Mouse (Mus musculus) frontal cortex, postnatal 25 days (tissue): ENCODE measurements around the gene H2-Oa.

Source experiments
- DNase-seq, 2 experiments: peaks; one replicate each; pipeline ENCODE4 v3.0.0; 2022; ENCODE audit warnings: low spot score in 2 of 2

The H2-Oa gene

DNA sequence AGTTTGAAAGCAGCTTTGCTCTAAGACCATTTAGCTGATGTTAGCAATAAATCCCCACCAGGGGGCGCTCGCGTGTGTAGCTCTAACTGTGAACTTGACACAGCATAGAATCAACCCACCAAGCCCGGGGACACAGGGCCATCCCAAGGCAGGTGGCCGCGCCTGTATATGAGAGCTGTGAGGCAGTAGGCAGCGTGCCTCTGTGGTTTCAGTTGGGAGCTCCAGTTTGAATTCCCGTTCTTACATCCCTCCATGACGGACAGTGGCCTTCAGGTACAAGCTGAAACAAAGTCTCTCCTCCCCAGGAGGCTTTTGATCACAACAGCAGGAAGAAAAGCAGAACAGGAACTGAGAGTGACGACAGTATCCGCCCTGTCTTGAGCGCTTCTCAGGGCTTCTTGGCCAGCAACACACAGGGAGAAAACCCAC lies 9.5 kb downstream of the H2-Oa start:
- DNase-seq, result peak; percentile 91 to 96

GRCm38 (mm10) chr17:34102831-34103230 lies 10.7 kb downstream of the H2-Oa start:
- DNase-seq, result no peak

- no peak for DNase-seq
These were observed 12.7 kb downstream of the H2-Oa start for GRCm38 (mm10) chr17:34104804-34105203.

DNA sequence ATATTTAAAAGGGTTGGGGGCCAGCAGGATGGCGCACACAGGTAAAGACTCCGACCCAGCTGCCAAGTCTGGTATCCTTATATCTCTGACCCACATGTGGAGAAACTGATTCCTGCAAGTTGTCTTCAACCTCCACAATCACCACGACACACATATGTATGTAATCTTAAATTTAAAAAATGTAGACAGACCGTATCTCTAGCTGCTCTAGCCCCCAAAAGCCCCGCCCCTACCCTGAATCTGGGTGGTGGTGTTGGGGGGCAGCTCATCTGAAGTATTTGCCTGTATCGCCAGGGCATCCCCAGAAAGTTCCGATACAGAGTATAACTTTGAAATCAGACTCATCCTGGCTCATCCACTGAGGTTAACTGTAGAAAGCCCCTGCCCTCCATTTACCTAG lies 14.4 kb downstream of the H2-Oa start:
- DNase-seq, result no peak

GRCm38 (mm10) chr17:34107109-34107867 lies 15.1 kb downstream of the H2-Oa start:
- no peak for DNase-seq

- DNase-seq, result no peak
These were observed 16.3 kb downstream of the H2-Oa start for GRCm38 (mm10) chr17:34108460-34108859.

GRCm38 (mm10) chr17:34109038-34109805 lies 17.1 kb downstream of the H2-Oa start:
- DNase-seq, result no peak

- DNase-seq, result no peak
These were observed 17.7 kb downstream of the H2-Oa start for GRCm38 (mm10) chr17:34109806-34110195.

DNA sequence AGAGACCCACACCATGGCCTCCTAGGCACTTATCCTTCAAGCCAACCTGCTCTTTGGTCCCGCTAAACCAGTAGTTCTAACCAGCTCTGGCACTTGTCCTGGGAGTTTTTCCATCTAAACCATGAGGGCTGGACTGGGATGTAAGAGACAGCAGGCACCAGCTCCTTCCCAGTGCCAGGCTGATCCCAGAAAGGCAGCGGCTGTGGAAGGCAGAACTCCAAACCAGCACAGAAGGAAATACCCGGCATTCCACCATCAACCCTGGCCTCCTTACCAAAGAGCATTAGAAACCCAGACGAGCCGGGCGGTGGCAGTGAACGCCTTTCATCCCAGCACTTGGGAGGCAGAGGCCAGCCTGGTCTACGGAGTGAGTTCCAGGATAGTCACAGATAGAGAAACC lies 18.2 kb downstream of the H2-Oa start:
- no peak for DNase-seq

DNA sequence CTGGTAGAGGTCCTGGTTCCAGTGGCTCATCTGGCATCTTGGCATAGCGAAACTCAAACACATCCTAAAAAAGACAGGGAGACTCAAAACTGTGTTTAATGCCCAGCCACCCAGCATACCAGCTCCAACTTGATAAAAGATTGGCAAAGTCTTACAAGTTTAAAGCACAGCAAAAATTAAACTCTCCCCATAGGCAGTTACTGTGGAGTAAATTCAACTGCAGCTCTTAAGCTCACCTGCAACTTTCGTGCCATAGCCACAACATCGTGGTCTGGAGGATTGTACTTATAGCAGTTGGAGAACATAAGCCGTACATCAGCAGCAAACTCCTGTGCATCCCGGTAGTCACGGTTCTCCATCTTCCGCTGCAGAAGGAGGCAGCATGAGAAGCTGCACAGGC lies 22.0 kb downstream of the H2-Oa start:
- no peak for DNase-seq

GRCm38 (mm10) chr17:34116736-34117370 lies 24.7 kb downstream of the H2-Oa start:
- DNase-seq, result no peak

GRCm38 (mm10) chr17:34117421-34118112 lies 25.4 kb downstream of the H2-Oa start:
- DNase-seq, result no peak

- DNase-seq, result no peak
These were observed 26.2 kb downstream of the H2-Oa start for GRCm38 (mm10) chr17:34118113-34118872.

- DNase-seq, result no peak
These were observed 26.7 kb downstream of the H2-Oa start for GRCm38 (mm10) chr17:34118873-34119248.

DNA sequence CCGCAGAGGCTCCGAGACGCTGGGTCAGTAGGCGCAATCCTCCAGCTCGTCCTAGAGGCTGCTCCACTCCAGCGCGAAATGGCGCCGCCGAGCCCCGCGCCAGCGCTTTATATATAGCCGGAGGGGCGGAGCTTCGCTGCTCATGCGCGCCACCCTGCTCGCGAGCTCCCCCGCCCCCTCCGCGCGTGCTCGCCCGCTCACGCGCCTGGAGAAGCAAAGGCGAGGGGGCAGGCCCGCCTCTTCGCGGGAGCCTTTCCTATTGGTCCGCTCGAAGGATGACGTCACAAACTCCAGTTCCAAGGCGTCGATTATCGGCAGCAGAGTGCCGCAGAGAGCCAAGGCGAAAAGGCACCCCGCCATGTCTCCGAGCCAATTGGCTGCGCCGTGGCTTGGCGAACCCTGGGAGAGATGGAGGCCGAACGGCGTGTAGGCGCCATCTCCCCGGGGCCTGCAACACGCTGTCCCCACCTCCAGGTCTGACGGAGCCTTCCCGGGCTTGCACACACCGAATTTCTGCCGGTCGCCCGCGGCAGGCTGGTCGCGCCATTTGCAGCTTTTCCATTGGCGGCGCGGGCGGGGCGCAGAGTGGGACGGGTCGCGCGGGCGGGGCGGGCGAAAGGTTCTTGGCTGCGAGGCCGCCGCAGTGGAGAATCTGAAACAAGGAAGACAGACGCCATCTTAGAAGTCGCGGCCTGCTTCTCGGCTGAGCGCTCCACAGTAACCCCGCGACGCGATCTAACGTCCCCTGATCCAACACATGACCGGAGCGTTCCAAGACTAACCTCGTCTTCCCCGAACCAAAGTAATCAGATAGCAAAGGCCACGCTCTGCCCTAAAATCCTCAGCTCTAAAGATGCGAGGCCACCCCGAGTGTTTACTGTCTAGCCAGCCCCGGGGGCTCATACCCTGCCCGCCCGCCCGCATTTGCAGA lies 27.4 kb downstream of the H2-Oa start, which contains the start of gene H2-DMa:
TSS of gene H2-DMa (plus strand) at position 293 of the 931 bp plus-strand sequence.
- DNase-seq, result peak; percentile 96 to 98

DNA sequence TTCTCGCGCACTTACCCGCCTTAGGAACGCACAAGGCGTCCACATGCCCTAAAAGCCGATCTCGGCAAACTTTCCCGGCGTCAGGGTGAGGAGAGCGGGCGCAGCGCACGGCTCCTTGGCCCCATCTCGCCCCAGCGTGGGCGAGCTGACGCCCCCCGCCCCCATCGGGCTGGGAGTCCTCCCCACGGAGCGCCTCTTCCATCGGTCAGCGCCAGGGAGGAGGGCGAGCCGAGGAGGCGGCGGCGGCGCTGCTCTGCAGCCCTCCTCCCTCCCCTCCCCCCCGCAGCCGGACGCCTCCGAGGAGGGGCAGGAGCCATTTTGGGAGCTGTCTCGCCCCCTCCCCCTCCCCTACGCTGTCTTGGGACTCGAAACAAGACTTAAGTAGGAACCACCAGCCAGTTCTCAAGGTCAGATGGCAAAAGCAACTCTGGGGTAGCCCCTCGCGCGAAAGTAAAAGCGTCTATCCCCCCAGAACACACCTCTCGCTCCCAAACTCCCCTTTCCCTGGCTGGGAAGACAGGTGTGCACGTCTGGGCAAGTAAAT lies 28.1 kb downstream of the H2-Oa start:
- DNase-seq, result peak; percentile 72 to 80

- peak; percentile 57 to 60 for DNase-seq
These were observed 28.7 kb downstream of the H2-Oa start for GRCm38 (mm10) chr17:34120814-34121171.

- peak; percentile 75 to 77 for DNase-seq
These were observed 29.2 kb downstream of the H2-Oa start for GRCm38 (mm10) chr17:34121172-34121878.

DNA sequence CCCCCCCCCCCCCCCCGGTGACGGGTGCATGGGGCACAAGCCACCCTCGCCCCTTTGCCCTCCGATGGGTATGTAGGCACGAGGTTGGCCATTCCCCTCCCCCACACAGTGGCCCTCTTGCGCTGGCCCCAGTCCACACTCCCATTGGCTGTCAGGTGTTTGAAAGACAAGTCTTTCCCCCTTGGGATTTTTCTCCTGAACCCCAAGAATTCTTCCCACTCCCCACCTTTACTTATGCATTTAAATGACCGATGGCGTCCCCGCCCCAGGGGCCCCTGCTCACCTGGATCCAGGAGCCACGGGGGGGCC lies 29.7 kb downstream of the H2-Oa start:
- DNase-seq, result no peak
